Mouse (Mus musculus) liver, embryonic 14 days (tissue): Measurements from ENCODE around the gene Olfr1122. TPM values are rescaled to one million over a fixed set of nuclear protein-coding genes. Genes with fewer than 3 reads are reported as not detected.

ENCODE experiments used
- polyA plus RNA-seq: library from polyadenylated mRNA; depleted of rRNA; stranded (reverse); fragments of >200 nt; gene quantifications from 2 replicates; pipeline ENCODE4 v1.2.3, GENCODE M21; 2012; rRNA removed

Gene Olfr1122
- not detected in 2 replicates for polyA plus RNA-seq

DNA sequence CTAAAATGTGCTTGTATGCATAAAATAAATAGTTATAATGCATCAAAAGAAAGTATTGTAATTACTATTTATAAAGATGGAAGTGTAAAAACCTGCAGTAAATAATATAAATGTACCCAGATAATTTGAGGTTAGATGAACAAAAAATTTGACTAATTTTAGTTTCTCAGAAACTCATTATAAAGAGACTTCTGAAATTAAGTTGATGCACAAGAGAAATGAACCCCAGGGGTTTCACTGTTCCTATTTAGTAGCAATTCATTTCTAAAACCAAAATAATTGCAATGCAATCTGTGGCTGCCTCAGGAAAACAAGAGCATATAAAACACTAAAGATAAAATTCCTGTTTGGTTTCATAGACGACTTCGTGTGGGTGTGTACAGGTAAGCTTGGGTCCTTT lies at the start of gene Olfr1122:
TSS of gene Olfr1122 (plus strand) at position 301 of the 400 bp plus-strand sequence.

DNA sequence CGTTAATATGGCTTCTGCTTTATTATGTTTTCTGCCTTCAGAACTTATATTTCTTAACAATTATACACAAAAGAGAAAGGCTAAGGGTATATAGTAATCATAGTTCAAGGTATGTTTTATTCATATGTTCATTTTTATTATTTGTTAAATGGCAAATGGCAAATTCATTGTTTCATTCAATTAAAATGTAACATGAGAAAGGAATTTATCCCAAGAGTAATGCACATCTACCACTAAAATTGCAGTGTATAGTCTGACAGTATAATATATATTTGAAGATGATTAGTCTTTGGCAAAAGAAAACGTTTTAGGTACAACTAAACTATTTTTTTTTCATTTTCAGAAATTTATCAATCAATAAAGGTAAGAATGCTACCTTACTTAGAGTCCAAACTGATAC lies 31.1 kb upstream of the Olfr1122 start, which contains the start of gene Olfr1120:
TSS of gene Olfr1120 (plus strand) at position 301 of the 400 bp plus-strand sequence.

DNA sequence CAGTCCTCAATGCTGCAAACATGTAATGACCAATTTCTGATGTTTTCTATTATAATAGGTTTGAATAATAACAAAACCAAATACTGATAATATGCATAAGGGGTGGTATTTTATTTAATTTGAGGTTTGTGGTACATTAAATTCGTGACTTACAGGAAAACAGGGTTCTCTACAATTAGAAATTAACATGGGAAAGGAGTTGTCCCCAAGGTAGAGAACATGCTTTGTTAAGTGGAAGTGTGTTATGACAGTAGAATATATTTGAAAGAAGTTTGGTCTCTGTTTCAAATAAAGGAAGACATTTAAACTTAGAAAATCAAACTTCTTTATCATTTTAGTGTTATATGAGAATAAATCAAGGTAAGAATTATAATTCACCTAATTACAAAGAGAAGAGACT lies 16.1 kb upstream of the Olfr1122 start, which contains the start of gene Olfr1121:
TSS of gene Olfr1121 (plus strand) at position 301 of the 400 bp plus-strand sequence.

DNA sequence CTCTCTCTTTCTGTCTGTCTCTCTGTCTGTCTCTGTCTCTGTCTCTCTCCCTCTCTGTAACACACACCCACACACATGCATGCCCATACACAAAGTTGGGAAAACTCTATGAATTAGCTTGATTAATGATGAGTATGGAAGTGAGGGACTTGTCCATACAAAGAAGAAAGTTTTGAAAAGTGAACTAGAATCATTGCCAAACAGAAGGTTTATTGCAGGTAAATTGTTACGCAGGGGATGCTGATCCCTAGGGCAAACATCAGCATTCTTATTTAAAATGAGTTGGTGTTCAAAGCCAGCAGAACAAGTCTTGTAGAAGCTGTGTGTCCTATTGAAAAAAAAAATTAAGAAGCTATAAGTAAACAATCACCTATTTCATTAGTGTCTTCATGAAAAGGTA lies 30.7 kb downstream of the Olfr1122 start, which contains the start of gene Olfr1123:
TSS of gene Olfr1123 (plus strand) at position 301 of the 400 bp plus-strand sequence.

DNA sequence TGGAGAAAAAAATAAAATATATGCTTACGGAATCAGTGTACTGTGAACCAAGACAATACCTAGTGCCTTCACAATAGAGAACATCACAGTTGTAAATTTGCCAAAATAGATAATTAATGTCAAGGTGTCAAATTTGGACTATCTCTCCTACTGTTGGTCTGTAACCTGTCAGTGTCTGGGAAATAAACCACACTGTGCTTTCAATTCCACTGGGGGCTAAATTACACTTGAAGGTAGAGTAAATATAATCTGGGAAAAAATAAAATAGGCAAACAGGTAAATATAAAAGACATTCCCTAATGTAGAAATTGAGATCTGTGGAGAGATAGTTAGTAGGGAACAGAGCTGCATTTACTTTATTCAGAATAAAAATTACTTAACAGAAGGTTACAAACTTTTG lies 44.3 kb downstream of the Olfr1122 start, which contains the start of gene Olfr1124:
TSS of gene Olfr1124 (plus strand) at position 301 of the 400 bp plus-strand sequence.

Other genes with a start within 250 kb of the Olfr1122 start
- gene Olfr1110, start 245.5 kb upstream of the Olfr1122 start, polyA plus RNA-seq, result not detected in 2 replicates
- not detected in 2 replicates for gene Olfr1111, start 233.2 kb upstream of the Olfr1122 start, polyA plus RNA-seq
- not detected in 2 replicates for gene Olfr1112, start 198.1 kb upstream of the Olfr1122 start, polyA plus RNA-seq
- not detected in 2 replicates for gene Olfr1113, start 176.9 kb upstream of the Olfr1122 start, polyA plus RNA-seq
- not detected in 2 replicates for gene Olfr1115, start 137.8 kb upstream of the Olfr1122 start, polyA plus RNA-seq
- not detected in 2 replicates for gene Olfr1116, start 118.3 kb upstream of the Olfr1122 start, polyA plus RNA-seq
- gene Olfr1118, start 78.3 kb upstream of the Olfr1122 start, polyA plus RNA-seq, result not detected in 2 replicates
- gene Olfr1120, start 31.0 kb upstream of the Olfr1122 start, polyA plus RNA-seq, result not detected in 2 replicates
- not detected in 2 replicates for gene Olfr1121, start 16.0 kb upstream of the Olfr1122 start, polyA plus RNA-seq
- not detected in 2 replicates for gene Olfr1123, start 30.8 kb downstream of the Olfr1122 start, polyA plus RNA-seq
- gene Olfr1124, start 44.4 kb downstream of the Olfr1122 start, polyA plus RNA-seq, result not detected in 2 replicates
- gene Olfr1126, start 68.1 kb downstream of the Olfr1122 start, polyA plus RNA-seq, result not detected in 2 replicates
- not detected in 2 replicates for gene Pramel7, start 111.2 kb downstream of the Olfr1122 start, polyA plus RNA-seq
- gene Pramel6, start 120.7 kb downstream of the Olfr1122 start, polyA plus RNA-seq, result not detected in 2 replicates
- not detected in 2 replicates for gene Olfr153, start 145.9 kb downstream of the Olfr1122 start, polyA plus RNA-seq
- not detected in 2 replicates for gene Olfr1128, start 159.7 kb downstream of the Olfr1122 start, polyA plus RNA-seq
- gene Olfr1129, start 188.1 kb downstream of the Olfr1122 start, polyA plus RNA-seq, result not detected in 2 replicates
- gene Olfr1130, start 220.4 kb downstream of the Olfr1122 start, polyA plus RNA-seq, result not detected in 2 replicates
- gene Olfr1131, start 241.3 kb downstream of the Olfr1122 start, polyA plus RNA-seq, result not detected in 2 replicates